Mouse (Mus musculus): ENCODE results near the gene Mecom.

DNA sequence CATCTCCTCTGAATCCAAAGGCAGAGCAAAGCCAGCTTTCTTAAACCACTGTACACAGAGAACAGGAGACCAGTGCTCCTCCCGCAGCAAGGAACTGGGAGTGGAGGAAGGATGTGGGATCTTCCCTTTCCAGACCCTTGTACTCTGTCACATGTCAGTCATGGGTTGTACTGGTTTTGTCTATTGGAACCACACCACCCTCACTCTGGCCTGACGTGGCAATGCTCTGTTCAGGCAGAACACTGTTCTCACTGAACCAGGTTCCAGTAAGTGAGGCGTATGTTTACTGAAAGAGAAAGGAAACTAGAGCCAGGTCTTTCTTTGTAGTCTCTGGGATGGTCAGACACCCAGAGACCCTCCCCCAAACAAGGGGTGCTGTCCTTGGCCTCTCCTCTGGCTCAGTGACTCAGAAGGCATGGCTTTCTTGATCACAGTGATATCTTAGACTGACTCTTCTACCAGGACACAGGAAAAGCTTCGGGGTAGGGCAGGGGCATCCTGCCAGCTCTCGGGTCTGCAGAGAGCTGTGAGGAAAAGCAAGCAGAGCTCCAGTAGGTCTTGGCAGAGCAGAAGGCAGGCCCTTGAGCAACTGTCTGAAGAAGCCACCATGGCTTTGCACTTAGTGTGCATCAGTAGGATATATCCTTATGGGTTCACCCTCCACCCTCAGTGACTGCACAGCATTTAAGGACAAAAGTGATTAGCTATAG, 386.7 kb downstream of the Mecom start:
- TF ChIP-seq POLR2A (IDR thresholded peaks at IDR 0.05; ENCODE audit: control insufficient read depth, low read depth, low read length), result no peak
- TF ChIP-seq CTCF (IDR thresholded peaks at IDR 0.05; ENCODE audit: control insufficient read depth, insufficient read depth, insufficient replicate concordance, low read depth, low read length), result no peak
